Mouse (Mus musculus): ENCODE data around the gene Olfr1499. TPM values are rescaled to one million over a fixed set of nuclear protein-coding genes. Genes with fewer than 3 reads are reported as not detected.
A peak's percentile ranks its signal among the peaks of the same experiment; 100 is the strongest.
"Not testable (repeated sequence)": the region's sequence is repeated elsewhere in the genome, so short reads cannot be mapped to it uniquely, and the experiment has no call there.

Olfr1499 gene
- total RNA-seq, 1 experiment: not detected

- no peak overlapping the region for H3K9ac ChIP-seq (ENCODE audit: insufficient read depth, low read depth, low read length, poor library complexity, severe bottlenecking)
- no peaks in the 10 kb centered on the region for H3K9me3 ChIP-seq (ENCODE audit: control insufficient read depth, insufficient read depth, low read depth, low read length)
- no peaks in the 10 kb centered on the region for H3K4me1 ChIP-seq (ENCODE audit: control insufficient read depth in 2 of 2, insufficient read depth in 2 of 2, low read length in 2 of 2, poor library complexity in 1 of 2)
- in situ Hi-C loops (cut with MboI; ENCODE audit: low sequenced_read_pairs in 2 of 2, unreplicated experiment in 2 of 2): no loop called here
- H3K36me3 ChIP-seq (ENCODE audit: control insufficient read depth, insufficient read depth, low read length, poor library complexity, severe bottlenecking): no peaks in the 10 kb centered on the region
- no peak overlapping the region for H3K4me3 ChIP-seq (ENCODE audit: insufficient read depth in 1 of 2, low read depth in 1 of 2, low read length in 2 of 2, poor library complexity in 1 of 2, severe bottlenecking in 1 of 2)
- no peak overlapping the region for H3K27ac ChIP-seq (ENCODE audit: insufficient read depth, low read depth, low read length, poor library complexity, severe bottlenecking)
- TF ChIP-seq HCFC1 (IDR thresholded peaks at IDR 0.05; ENCODE audit: borderline replicate concordance, insufficient read depth, low read length): no peak
- no peak for DNase-seq (ENCODE audit: low read depth, low spot score)
Measured at GRCm38 (mm10) chr19:13820847-13821246, 1.6 kb upstream of the Olfr1499 start.

GRCm38 (mm10) chr19:13818827-13819226 lies 420 bp downstream of the Olfr1499 start:
- Histone ChIP-seq H3K9ac (ENCODE audit: insufficient read depth, low read depth, low read length, poor library complexity, severe bottlenecking) (no peak overlapping the region), H3K4me3 (ENCODE audit: insufficient read depth in 1 of 2, low read depth in 1 of 2, low read length in 2 of 2, poor library complexity in 1 of 2, severe bottlenecking in 1 of 2) (no peak overlapping the region), H3K9me3 (ENCODE audit: control insufficient read depth, insufficient read depth, low read depth, low read length) (no peaks in the 10 kb centered on the region), H3K36me3 (ENCODE audit: control insufficient read depth, insufficient read depth, low read length, poor library complexity, severe bottlenecking) (no peaks in the 10 kb centered on the region), H3K4me1 (ENCODE audit: control insufficient read depth in 2 of 2, insufficient read depth in 2 of 2, low read length in 2 of 2, poor library complexity in 1 of 2) (no peaks in the 10 kb centered on the region), H3K27ac (ENCODE audit: insufficient read depth, low read depth, low read length, poor library complexity, severe bottlenecking) (no peak overlapping the region)
- DNase-seq (ENCODE audit: low read depth, low spot score): peak; percentile 30
- TF ChIP-seq ZNF384 (IDR thresholded peaks at IDR 0.05; ENCODE audit: low read depth, low read length): no peak
- no peak for TF ChIP-seq CHD2 (IDR thresholded peaks at IDR 0.05; ENCODE audit: low read depth, low read length)
- no peak for TF ChIP-seq MAFK (IDR thresholded peaks at IDR 0.05; ENCODE audit: insufficient read depth, low read depth, low read length)
- TF ChIP-seq HCFC1 (IDR thresholded peaks at IDR 0.05; ENCODE audit: borderline replicate concordance, insufficient read depth, low read length): no peak
- peak; percentile 30; the same call in 1 of the 2 replicates for TF ChIP-seq ZC3H11A (IDR thresholded peaks at IDR 0.05; ENCODE audit: borderline replicate concordance, low read depth, low read length)
- in situ Hi-C loops (cut with MboI; ENCODE audit: low sequenced_read_pairs in 2 of 2, unreplicated experiment in 2 of 2): no loop called here

DNA sequence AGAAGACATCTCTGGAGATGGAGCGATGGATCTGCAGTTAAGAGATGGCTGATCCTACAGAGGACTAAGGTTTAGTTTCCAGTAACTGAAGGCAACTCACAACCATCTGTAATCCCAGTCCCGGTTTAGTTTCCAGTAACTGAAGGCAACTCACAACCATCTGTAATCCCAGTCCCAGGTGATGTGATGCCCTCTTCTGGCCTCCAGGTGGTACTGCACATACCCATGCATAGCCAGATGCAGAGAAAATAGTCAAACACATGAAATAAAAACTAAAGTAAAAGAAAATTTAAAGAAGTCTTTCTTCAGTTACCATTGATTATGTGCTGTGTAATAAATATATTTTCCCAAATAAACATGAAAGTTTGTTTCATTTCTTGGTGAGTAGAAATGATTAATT lies 6.4 kb downstream of the Olfr1499 start:
- in situ Hi-C loops (cut with MboI; ENCODE audit: low sequenced_read_pairs in 2 of 2, unreplicated experiment in 2 of 2): no loop called here
- Histone ChIP-seq H3K4me3 (ENCODE audit: insufficient read depth in 1 of 2, low read depth in 1 of 2, low read length in 2 of 2, poor library complexity in 1 of 2, severe bottlenecking in 1 of 2) (no peak overlapping the region), H3K4me1 (ENCODE audit: control insufficient read depth in 2 of 2, insufficient read depth in 2 of 2, low read length in 2 of 2, poor library complexity in 1 of 2) (no peaks in the 10 kb centered on the region), H3K9ac (ENCODE audit: insufficient read depth, low read depth, low read length, poor library complexity, severe bottlenecking) (no peak overlapping the region), H3K9me3 (ENCODE audit: control insufficient read depth, insufficient read depth, low read depth, low read length) (no peaks in the 10 kb centered on the region), H3K27ac (ENCODE audit: insufficient read depth, low read depth, low read length, poor library complexity, severe bottlenecking) (no peak overlapping the region), H3K36me3 (ENCODE audit: control insufficient read depth, insufficient read depth, low read length, poor library complexity, severe bottlenecking) (no peaks in the 10 kb centered on the region)
- DNase-seq (ENCODE audit: low read depth, low spot score): no peak
- TF ChIP-seq ZC3H11A (IDR thresholded peaks at IDR 0.05; ENCODE audit: borderline replicate concordance, low read depth, low read length): peak; percentile 90; the same call in 1 of the 2 replicates
- no peak for TF ChIP-seq HCFC1 (IDR thresholded peaks at IDR 0.05; ENCODE audit: borderline replicate concordance, insufficient read depth, low read length)

- H3K4me3 ChIP-seq (ENCODE audit: insufficient read depth in 1 of 2, low read depth in 1 of 2, low read length in 2 of 2, poor library complexity in 1 of 2, severe bottlenecking in 1 of 2); H3K36me3 ChIP-seq (ENCODE audit: control insufficient read depth, insufficient read depth, low read length, poor library complexity, severe bottlenecking); in situ Hi-C loops (cut with MboI; ENCODE audit: low sequenced_read_pairs in 2 of 2, unreplicated experiment in 2 of 2); H3K9me3 ChIP-seq (ENCODE audit: control insufficient read depth, insufficient read depth, low read depth, low read length); H3K9ac ChIP-seq (ENCODE audit: insufficient read depth, low read depth, low read length, poor library complexity, severe bottlenecking); H3K27ac ChIP-seq (ENCODE audit: insufficient read depth, low read depth, low read length, poor library complexity, severe bottlenecking); H3K4me1 ChIP-seq (ENCODE audit: control insufficient read depth in 2 of 2, insufficient read depth in 2 of 2, low read length in 2 of 2, poor library complexity in 1 of 2): not testable (repeated sequence)
- TF ChIP-seq CHD2 (IDR thresholded peaks at IDR 0.05; ENCODE audit: low read depth, low read length): 0 out of 2 replicates have a peak, but pooled peaks have one; percentile 11
- DNase-seq (ENCODE audit: low read depth, low spot score): peak; percentile 39
Measured at GRCm38 (mm10) chr19:13805486-13805885, 13.8 kb downstream of the Olfr1499 start.

DNA sequence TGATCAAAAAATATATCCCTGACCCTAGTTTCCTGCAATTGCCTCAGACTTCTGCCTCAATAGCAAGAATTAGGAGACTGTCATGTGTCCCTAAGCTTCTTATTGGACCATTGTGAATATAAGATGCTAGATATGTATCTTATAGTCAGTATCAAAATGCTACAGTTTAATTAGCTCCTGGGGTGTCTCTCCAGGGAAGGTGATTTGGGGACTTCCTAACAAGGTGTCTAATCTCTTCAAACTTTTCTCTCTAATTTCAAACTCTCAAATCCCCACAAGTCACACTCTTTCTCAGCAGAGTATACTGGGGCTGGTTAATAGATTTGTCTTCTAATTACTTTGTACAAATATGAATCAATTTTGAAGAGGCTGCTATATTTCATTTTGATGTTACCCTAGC lies 21.1 kb downstream of the Olfr1499 start, which contains the start of gene Olfr1497:
Gene Olfr1497 (minus strand): TSS at position 101 of the 400 bp plus-strand sequence.
- Histone ChIP-seq H3K9ac (ENCODE audit: insufficient read depth, low read depth, low read length, poor library complexity, severe bottlenecking) (no peak within 1 kb of the TSS), H3K4me3 (ENCODE audit: insufficient read depth in 1 of 2, low read depth in 1 of 2, low read length in 2 of 2, poor library complexity in 1 of 2, severe bottlenecking in 1 of 2) (no peak within 1 kb of the TSS), H3K9me3 (ENCODE audit: control insufficient read depth, insufficient read depth, low read depth, low read length) (no peaks in the 10 kb centered on the region), H3K27ac (ENCODE audit: insufficient read depth, low read depth, low read length, poor library complexity, severe bottlenecking) (no peak within 1 kb of the TSS), H3K36me3 (ENCODE audit: control insufficient read depth, insufficient read depth, low read length, poor library complexity, severe bottlenecking) (no peaks in the 10 kb centered on the region), H3K4me1 (ENCODE audit: control insufficient read depth in 2 of 2, insufficient read depth in 2 of 2, low read length in 2 of 2, poor library complexity in 1 of 2) (no peaks in the 10 kb centered on the region; a peak in 1 of 4 replicates)
- TF ChIP-seq MAFK (IDR thresholded peaks at IDR 0.05; ENCODE audit: insufficient read depth, low read depth, low read length) (no peak), HCFC1 (IDR thresholded peaks at IDR 0.05; ENCODE audit: borderline replicate concordance, insufficient read depth, low read length) (no peak), CHD2 (IDR thresholded peaks at IDR 0.05; ENCODE audit: low read depth, low read length) (no peak), ZC3H11A (IDR thresholded peaks at IDR 0.05; ENCODE audit: borderline replicate concordance, low read depth, low read length) (no peak)
- in situ Hi-C loops (cut with MboI; ENCODE audit: low sequenced_read_pairs in 2 of 2, unreplicated experiment in 2 of 2): no loop called here
- no peak for DNase-seq (ENCODE audit: low read depth, low spot score)
